Mouse (Mus musculus) MEL (cell line): ENCODE measurements at regions not wholly inside any gene's neighbourhood (a gene's known extent, or its start where the extent isn't known, plus 50 kb on each side); places are given as distances from the start of the nearest gene placed in this dataset.

Experiments used
- CHD1 ChIP-seq: IDR thresholded peaks from 2 replicates; pipeline ENCODE4 v1.6.1; 2012; ENCODE audit warnings: low read depth, mild to moderate bottlenecking, inconsistent platforms, low read length, improper control_type of control experiment
- CTCF ChIP-seq, 3 experiments: IDR thresholded peaks in 2 of 3; conservative IDR thresholded peaks in 1 of 3; 2 replicates each; pipeline ENCODE4 v1.5.1; 2011 to 2012; ENCODE audit warnings: low read length in 3 of 3, low read depth in 2 of 3, mild to moderate bottlenecking in 2 of 3, improper control_type of control experiment in 1 of 3, inconsistent platforms in 1 of 3, mixed read lengths in 1 of 3, moderate library complexity in 1 of 3; ENCODE audit not compliant: control insufficient read depth in 1 of 3, insufficient read depth in 1 of 3, poor library complexity in 1 of 3, severe bottlenecking in 1 of 3
- ELF1 ChIP-seq: IDR thresholded peaks from 2 replicates; pipeline ENCODE4 v1.6.1; 2014; ENCODE audit warnings: low read depth, mild to moderate bottlenecking, inconsistent platforms, low read length, improper control_type of control experiment, moderate library complexity
- EP300 ChIP-seq, 2 experiments: IDR thresholded peaks; 2 replicates each; pipeline ENCODE4 v1.6.1; 2011; ENCODE audit warnings: improper control_type of control experiment in 2 of 2, low read length in 2 of 2, low read depth in 1 of 2, mild to moderate bottlenecking in 1 of 2
- MAX ChIP-seq: IDR thresholded peaks from 2 replicates; pipeline ENCODE4 v1.6.1; 2011; ENCODE audit warnings: low read length, improper control_type of control experiment
- NELFE ChIP-seq: IDR thresholded peaks from 2 replicates; pipeline ENCODE4 v1.6.1; 2011; ENCODE audit warnings: low read depth, low read length, improper control_type of control experiment
- POLR2A ChIP-seq, 2 experiments: IDR thresholded peaks; 2 replicates each; pipeline ENCODE4 v1.6.1; 2011 to 2012; ENCODE audit warnings: low read length in 2 of 2, mild to moderate bottlenecking in 2 of 2, control low read depth in 1 of 2, improper control_type of control experiment in 1 of 2, low read depth in 1 of 2, moderate library complexity in 1 of 2; ENCODE audit not compliant: control insufficient read depth in 1 of 2, insufficient read depth in 1 of 2, poor library complexity in 1 of 2
- TAL1 ChIP-seq: IDR thresholded peaks from 2 replicates; pipeline ENCODE4 v1.6.1; 2012; ENCODE audit warnings: mild to moderate bottlenecking, inconsistent platforms, low read length, moderate library complexity, mixed read lengths
- ZKSCAN1 ChIP-seq: IDR thresholded peaks from 2 replicates; pipeline ENCODE4 v1.6.1; 2012; ENCODE audit warnings: low read depth, mild to moderate bottlenecking, inconsistent platforms, low read length, improper control_type of control experiment, moderate library complexity

- TF ChIP-seq ZKSCAN1 (no peak), CTCF (IDR thresholded peaks at IDR 0.05 in 2 of 3, conservative IDR thresholded peaks at IDR 0.05 in 1 of 3; ENCODE audit: control insufficient read depth in 1 of 3, insufficient read depth in 1 of 3, low read depth in 2 of 3, low read length in 3 of 3, poor library complexity in 1 of 3, severe bottlenecking in 1 of 3) (no peak), TAL1 (no peak), CHD1 (no peak), MAX (no peak), NELFE (no peak), POLR2A (IDR thresholded peaks at IDR 0.05; ENCODE audit: control insufficient read depth in 1 of 2, insufficient read depth in 1 of 2, low read depth in 1 of 2, low read length in 2 of 2, poor library complexity in 1 of 2) (no peak), EP300 (IDR thresholded peaks at IDR 0.05; ENCODE audit: low read depth in 1 of 2, low read length in 2 of 2) (no peak), ELF1 (no peak)
Measured at GRCm38 (mm10) chr3:128126664-128127063, 230.5 kb upstream of the Fam241a start.
